Comparison of ENCODE assay signal across 8 mouse cellular contexts in the genomic region with DNA sequence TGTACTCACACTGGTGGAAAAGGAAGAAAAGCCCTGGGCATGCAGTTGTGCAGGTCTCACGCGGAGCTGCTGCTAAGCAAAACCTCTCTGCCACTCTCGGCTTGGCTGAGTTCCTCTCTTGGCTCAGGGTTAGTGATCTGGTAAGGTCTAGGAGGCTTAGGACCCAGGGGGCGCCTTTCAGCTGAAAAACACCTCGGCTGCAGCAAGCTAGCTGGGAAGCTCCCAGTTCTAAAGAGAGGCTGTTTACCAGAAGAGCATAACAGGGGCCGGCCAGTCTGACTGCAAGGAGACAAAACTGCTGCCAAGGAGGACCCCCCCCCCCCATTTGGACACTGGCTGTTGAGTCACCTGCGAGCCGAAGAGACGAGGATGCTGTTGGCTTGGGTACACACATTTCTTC. TPM values are rescaled to one million over a fixed set of nuclear protein-coding genes. Genes with fewer than 3 reads are reported as not detected.
A peak's percentile ranks its signal among the peaks of the same experiment; 100 is the strongest.
DNase-seq lines count a peak whose midpoint lies in the region; ATAC-seq lines count a peak whose summit lies in the region.

No protein-coding gene starts in this region.

- WGBS in embryonic facial prominence, embryonic 13.5 days, result 1% methylated on average over 9 of the region's 9 CpGs
- WGBS in limb, embryonic 13.5 days, result 2% methylated on average over 9 of the region's 9 CpGs
- WGBS in midbrain, embryonic 14.5 days, result under 1% methylated on average over 9 of the region's 9 CpGs

- no peaks in the 10 kb centered on the region for H3K27me3 ChIP-seq in embryonic facial prominence, embryonic 13.5 days
- H3K27me3 ChIP-seq in limb, embryonic 13.5 days, result no peaks in the 10 kb centered on the region
- no peaks in the 10 kb centered on the region for H3K27me3 ChIP-seq in midbrain, embryonic 14.5 days (ENCODE audit: control insufficient read depth, insufficient read depth, low read length)

- H3K9ac ChIP-seq in embryonic facial prominence, embryonic 13.5 days, result peak overlapping the region; percentile 72
- H3K9ac ChIP-seq in limb, embryonic 13.5 days, result peak overlapping the region; percentile 68
- H3K9ac ChIP-seq in midbrain, embryonic 14.5 days (replicated peaks; ENCODE audit: low read length), result peak overlapping the region; percentile 52

- H3K4me1 ChIP-seq in embryonic facial prominence, embryonic 13.5 days, result peaks cover 34% of the 10 kb centered on the region
- H3K4me1 ChIP-seq in limb, embryonic 13.5 days, result peaks cover 31% of the 10 kb centered on the region
- H3K4me1 ChIP-seq in midbrain, embryonic 14.5 days (ENCODE audit: control insufficient read depth, insufficient read depth, low read length), result peaks cover 9% of the 10 kb centered on the region

- peak overlapping the region; percentile 84 for H3K27ac ChIP-seq in embryonic facial prominence, embryonic 13.5 days
- peak overlapping the region; percentile 70 for H3K27ac ChIP-seq in limb, embryonic 13.5 days
- peak overlapping the region; percentile 52 for H3K27ac ChIP-seq in midbrain, embryonic 14.5 days (replicated peaks; ENCODE audit: low read depth, low read length)

- peak overlapping the region; percentile 99 for H3K4me2 ChIP-seq in embryonic facial prominence, embryonic 13.5 days
- H3K4me2 ChIP-seq in limb, embryonic 13.5 days (replicated peaks), result peak overlapping the region; percentile 99
- H3K4me2 ChIP-seq in midbrain, embryonic 14.5 days (ENCODE audit: low read length), result peak overlapping the region; percentile 100

- no peak for ATAC-seq in embryonic facial prominence, embryonic 13.5 days (ENCODE audit: insufficient number of reproducible peaks, insufficient read depth, low FRiP score, low TSS enrichment, low read depth)
- ATAC-seq in limb, embryonic 13.5 days (ENCODE audit: low FRiP score, low read depth), result peak; percentile 29; the same call in 1 of the 2 replicates
- ATAC-seq in midbrain, embryonic 14.5 days (ENCODE audit: low FRiP score, low TSS enrichment), result peak; percentile 49; the same call in 1 of the 2 replicates

- H3K4me3 ChIP-seq in embryonic facial prominence, embryonic 13.5 days, result peak overlapping the region; percentile 52
- peak overlapping the region; percentile 54 for H3K4me3 ChIP-seq in limb, embryonic 13.5 days
- H3K4me3 ChIP-seq in midbrain, embryonic 14.5 days (replicated peaks; ENCODE audit: low read depth, low read length), result peak overlapping the region; percentile 63

- no peaks in the 10 kb centered on the region for H3K9me3 ChIP-seq in embryonic facial prominence, embryonic 13.5 days
- H3K9me3 ChIP-seq in limb, embryonic 13.5 days, result no peaks in the 10 kb centered on the region
- no peaks in the 10 kb centered on the region for H3K9me3 ChIP-seq in midbrain, embryonic 14.5 days (ENCODE audit: control insufficient read depth, low read length)

- peak; percentile 68 to 82 for DNase-seq in urinary bladder, adult 18-20 months (ENCODE audit: low spot score in 2 of 2)
- no peak for DNase-seq in urinary bladder, adult 2 months (ENCODE audit: low spot score)
- DNase-seq in heart, adult 9 months (ENCODE audit: low spot score in 2 of 2), result peak; percentile 91 to 93
- DNase-seq in kidney, adult 9 months, result peak; percentile 87
- peak; percentile 88 for DNase-seq in midbrain, embryonic 14.5 days
- peak; percentile 82 to 85 for DNase-seq in spleen, adult 18-20 months

- peaks cover 5% of the 10 kb centered on the region; the same call in 1 of the 2 replicates for H3K36me3 ChIP-seq in embryonic facial prominence, embryonic 13.5 days
- peaks cover 7% of the 10 kb centered on the region; the same call in 1 of the 2 replicates for H3K36me3 ChIP-seq in limb, embryonic 13.5 days
- H3K36me3 ChIP-seq in midbrain, embryonic 14.5 days (ENCODE audit: control insufficient read depth, insufficient read depth, low read length), result peaks cover 10% of the 10 kb centered on the region; the same call in 1 of the 2 replicates

RNA-seq across cellular contexts. Expression of a gene that starts 0.4 kb away (rescaled TPM):
- polyA plus RNA-seq in urinary bladder, adult 2 months (2012; rRNA removed), result 37.8 and 51.7 TPM in 2 replicates
- polyA plus RNA-seq in embryonic facial prominence, embryonic 13.5 days (2015; fragmentation: Nextera tagmentation; extraction: Ambion mirVana), result 12.8 and 14.6 TPM in 2 replicates
- polyA plus RNA-seq in limb, embryonic 13.5 days (2015; fragmentation: Nextera tagmentation; extraction: Ambion mirVana), result 15.7 and 17.2 TPM in 2 replicates
- 20.2 and 21.2 TPM in 2 replicates for polyA plus RNA-seq in midbrain, embryonic 14.5 days (2014; fragmentation: Nextera tagmentation; extraction: Ambion mirVana)

RNA-seq across cellular contexts. Expression of a gene that starts 41.9 kb away (rescaled TPM):
- polyA plus RNA-seq in urinary bladder, adult 2 months (2012; rRNA removed), result 26.9 and 29.4 TPM in 2 replicates
- 52.0 and 52.7 TPM in 2 replicates for polyA plus RNA-seq in embryonic facial prominence, embryonic 13.5 days (2015; fragmentation: Nextera tagmentation; extraction: Ambion mirVana)
- polyA plus RNA-seq in limb, embryonic 13.5 days (2015; fragmentation: Nextera tagmentation; extraction: Ambion mirVana), result 45.5 and 48.7 TPM in 2 replicates
- 61.9 and 78.7 TPM in 2 replicates for polyA plus RNA-seq in midbrain, embryonic 14.5 days (2014; fragmentation: Nextera tagmentation; extraction: Ambion mirVana)
